Mouse (Mus musculus): ENCODE data around the gene Ssh1. TPM values are rescaled to one million over a fixed set of nuclear protein-coding genes. Genes with fewer than 3 reads are reported as not detected.
A peak's percentile ranks its signal among the peaks of the same experiment; 100 is the strongest.

Ssh1 gene
- polyA plus RNA-seq, 1 experiment = 12.1 TPM

DNA sequence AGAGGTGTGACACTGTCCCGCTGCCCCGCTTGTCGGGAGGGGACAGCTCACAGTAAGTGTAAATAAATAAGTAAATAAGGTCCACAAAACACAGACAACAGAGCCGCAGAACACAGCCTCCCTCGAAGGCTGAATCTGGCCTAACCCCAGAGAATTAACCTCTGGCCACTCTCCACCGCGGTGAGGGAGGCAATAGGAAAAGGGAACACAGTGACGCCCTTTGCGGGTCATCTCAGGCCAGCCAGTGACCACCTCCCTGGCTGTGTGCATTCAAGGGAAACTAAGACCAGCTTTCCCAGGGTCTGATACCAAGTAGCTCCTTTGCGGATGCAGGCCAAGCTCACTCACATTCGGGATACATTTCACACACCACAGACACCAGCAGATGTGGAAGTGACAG, 25.3 kb downstream of the Ssh1 start:
- DNase-seq (ENCODE audit: extremely low spot score in 1 of 2, low spot score in 1 of 2) = no peak

DNA sequence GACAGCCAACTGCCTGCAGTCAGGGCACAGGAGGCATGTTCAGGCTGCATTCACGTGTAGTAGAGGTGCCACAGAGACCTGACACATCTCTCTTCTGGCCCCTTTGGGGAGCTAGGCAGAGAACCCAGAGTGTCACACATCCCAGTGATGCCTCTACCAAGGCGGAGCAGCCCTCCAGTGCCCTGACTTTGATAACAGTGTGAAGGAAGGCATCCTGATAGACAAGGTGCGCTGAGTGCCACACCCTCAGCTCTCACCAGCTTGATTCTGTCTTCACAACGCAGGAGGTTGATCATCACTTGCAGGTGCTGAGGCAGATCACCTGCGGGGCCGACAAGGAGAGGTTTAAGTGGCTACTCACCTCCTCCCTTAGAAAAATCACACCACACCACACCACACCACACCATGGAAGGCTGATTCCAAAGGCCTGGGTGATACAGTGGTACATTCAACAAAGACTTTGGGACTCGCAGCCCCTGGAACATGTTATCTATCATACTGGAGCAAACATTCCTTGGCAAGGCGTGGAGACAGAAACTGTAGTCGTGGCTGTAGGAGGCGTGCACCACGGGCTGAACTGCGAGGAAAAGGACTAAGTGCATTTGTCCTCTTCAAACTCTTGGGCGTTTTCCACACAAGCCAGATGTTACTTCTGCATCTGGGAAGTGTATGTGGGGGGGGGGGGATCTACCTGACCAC, 27.1 kb downstream of the Ssh1 start:
- DNase-seq (ENCODE audit: extremely low spot score in 1 of 2, low spot score in 1 of 2) = no peak

DNA sequence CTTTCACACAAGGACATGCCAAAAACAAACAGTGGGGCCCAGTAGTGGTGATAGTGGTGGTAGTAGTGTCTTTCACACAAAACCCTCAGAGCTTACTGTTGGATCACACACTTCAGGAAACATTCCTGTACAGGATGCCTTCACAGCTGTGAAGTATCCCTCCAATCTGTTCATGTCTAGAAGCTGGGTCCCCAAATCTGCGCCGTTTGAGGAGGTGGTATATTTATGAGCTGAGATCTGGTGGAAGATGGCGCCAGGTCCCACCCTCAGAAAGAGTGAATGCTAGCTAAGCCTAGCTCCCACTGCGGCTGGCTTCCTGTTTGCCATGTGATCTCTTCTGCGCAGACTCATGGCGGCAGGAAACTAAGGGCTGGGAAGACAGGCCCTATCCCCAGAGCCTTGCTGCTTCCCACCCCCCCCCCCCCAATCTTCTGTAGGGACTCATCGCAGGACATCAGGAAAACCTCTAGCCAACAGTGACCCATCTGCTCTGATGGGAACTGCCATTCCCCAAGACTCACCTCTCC, 28.0 kb downstream of the Ssh1 start:
- DNase-seq (ENCODE audit: extremely low spot score in 1 of 2, low spot score in 1 of 2) = no peak

DNA sequence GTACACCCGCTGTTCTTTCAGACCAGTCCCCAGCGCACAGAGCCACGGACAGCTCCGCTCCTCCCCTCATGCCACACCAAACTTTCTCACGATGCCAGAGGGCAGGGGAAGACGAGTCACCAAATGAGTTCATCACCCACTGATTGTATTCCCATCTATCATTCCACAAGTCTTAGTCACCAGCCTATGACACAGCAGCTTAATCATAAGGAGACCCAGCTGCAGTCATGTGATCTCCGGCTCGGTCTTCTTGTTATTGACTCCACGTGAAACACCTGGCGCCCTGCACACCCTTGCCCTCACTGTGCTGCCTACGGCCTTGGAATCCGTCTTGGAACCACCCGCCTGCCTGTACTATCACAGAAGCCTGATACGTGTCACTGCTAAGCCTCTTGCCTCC, 28.7 kb downstream of the Ssh1 start:
- DNase-seq (ENCODE audit: extremely low spot score in 1 of 2, low spot score in 1 of 2) = no peak

DNA sequence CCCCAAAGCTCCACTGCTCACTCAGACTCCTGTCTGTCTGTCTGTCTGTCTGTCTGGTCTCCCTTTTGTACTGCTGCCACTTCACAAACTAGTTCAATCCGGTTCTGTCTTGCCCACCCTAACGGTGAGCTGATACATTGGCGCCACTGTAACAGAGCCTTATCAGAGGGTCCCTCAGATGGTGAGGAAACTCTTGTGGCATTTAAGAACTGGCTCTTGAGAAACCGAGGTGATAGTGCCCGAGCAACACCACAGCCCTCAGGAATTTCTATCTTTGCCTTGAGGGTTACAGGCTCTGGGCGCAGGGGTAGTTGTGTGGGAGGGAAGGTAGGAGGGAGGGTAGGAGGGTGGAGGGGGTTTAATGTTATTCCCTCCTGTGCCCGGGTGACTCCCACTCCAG, 31.9 kb downstream of the Ssh1 start:
- no peak for DNase-seq (ENCODE audit: extremely low spot score in 1 of 2, low spot score in 1 of 2)

DNA sequence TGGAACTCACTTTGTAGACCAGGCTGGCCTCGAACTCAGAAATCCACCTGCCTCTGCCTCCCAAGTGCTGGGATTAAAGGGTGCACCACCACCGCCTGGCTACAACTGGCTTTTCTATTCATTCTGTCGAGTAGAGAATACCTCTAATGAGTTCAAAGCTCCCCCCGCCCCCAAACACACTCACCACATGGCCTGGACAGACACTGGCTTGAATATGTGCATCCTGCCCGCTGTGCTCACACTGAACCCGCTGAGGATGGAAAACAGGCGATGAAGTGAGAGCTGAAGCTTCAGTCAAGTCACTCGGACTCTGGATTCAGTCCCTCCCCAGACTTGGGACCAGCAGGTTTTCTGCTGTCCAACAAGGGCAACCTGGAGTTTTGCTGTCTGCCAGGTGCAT, 33.3 kb downstream of the Ssh1 start:
- no peak for DNase-seq (ENCODE audit: extremely low spot score in 1 of 2, low spot score in 1 of 2)

DNA sequence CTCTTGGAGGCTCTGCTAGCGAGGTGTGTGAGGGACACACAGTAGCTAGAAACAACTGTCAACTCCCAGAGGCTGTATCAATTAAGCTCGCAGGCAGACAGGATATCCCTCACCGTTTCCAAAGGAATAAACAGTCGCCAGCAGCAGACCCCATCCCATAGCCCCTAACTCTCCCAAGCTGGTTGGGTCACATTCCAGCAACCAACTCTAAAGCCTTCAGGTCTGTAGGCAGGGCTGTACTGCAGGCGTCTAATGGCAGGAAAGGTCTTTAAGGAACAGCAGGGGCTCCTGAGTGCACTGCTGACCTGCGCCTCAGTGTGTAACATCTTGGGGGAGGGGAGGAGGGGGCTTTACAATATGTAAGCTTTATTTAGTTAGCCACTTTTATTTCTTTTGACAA, 34.7 kb downstream of the Ssh1 start:
- no peak for DNase-seq (ENCODE audit: extremely low spot score in 1 of 2, low spot score in 1 of 2)

DNA sequence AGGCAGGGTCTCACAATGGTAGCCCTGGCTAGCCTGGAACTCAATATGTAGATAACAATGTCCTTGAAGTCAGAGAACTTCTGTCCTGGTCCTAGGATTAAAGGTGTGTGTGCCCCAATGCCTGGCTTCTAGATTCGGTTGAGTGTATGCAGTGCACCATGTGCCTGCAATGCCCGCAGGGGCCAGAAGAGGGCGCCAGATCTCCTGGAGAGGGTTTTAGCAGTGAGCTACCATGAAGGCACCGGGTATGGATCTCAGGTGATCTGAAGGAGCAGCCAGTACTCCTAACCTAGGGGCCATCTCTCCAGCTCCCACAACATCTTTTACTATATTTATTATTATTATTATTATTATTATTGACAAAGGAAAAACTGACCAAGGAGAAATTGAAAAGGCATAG, 37.2 kb downstream of the Ssh1 start:
- peak in 1 of 2 experiments; percentile 86 for DNase-seq (ENCODE audit: extremely low spot score in 1 of 2, low spot score in 1 of 2)

DNA sequence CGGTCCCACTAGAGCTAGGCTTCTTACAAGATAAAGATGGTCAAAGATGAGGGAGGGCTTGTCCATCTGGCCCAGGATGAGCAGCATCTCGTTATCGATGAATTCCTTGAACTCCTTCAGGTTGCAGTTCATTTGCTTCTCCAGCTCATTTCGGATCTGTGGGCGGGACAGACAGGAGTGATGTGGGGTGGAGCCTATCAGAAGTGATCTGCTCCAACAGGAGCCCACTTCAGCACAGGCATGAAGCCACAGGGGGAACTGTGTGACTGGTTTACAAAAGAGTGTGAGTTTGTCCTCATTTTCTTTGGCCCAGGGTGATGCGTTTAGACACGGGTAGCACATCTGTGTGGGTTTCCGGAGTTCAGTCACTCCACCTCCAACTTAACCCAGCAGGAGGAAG, 38.0 kb downstream of the Ssh1 start:
- DNase-seq (ENCODE audit: extremely low spot score in 1 of 2, low spot score in 1 of 2) = no peak

DNA sequence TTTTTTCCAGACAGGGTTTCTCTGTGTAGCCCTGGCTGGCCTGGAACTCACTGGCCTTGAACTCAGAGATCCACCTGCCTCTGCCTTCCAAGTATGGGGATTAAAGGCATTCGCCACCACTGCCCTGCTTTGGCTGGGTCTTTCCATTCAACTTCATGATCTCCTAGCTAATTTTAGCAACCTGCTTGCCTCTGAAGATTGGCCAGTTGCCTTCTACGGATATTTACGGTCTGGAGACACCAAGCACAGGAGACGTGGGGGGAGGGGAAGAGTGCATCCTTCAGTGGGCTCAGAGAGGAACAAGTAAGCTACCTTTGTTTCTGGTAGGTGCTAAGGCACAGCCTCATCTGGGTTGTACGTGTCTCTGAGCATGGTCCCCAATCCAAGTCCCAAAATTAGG, 38.4 kb downstream of the Ssh1 start:
- DNase-seq (ENCODE audit: extremely low spot score in 1 of 2, low spot score in 1 of 2) = no peak

DNA sequence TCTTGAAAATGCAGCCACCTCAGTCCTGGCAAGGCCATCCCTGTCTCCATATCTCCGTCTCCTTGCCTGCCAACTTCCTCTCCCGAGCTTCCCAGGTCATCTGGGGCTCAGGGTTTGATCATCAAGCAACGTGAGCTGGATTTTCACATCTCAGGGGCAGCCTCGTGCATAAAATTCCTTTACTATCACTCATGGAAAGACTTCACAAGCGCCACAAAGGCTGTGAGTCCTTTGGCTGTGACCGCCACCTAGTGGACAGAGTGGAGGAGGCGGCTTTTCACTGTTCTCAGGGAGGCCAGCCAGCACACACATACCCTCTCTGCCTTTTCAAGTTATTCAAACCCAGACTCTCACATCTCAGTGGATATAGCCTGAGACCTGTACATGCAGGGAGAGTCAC, 39.3 kb downstream of the Ssh1 start:
- peak; percentile 52 to 93 for DNase-seq (ENCODE audit: extremely low spot score in 1 of 2, low spot score in 1 of 2)

DNA sequence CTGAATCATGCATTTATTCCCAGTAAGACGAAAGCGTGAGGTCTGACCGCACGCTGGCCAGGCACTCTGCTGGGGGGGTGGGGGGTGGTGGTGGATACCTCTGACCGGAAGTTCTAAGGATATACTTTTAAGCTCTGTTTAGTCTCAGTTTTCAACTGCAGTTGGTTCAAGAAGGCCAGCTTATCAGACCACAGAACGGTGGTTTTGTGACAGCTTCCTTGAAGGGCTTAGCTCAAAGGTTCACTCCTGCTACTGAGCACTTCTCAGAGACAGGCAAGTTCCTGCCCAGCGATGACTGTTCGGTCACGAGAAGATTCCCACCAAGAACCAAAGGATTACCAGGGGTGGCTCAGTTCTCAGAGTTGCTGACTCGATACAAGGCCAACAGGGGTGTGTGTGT, 41.2 kb downstream of the Ssh1 start:
- no peak for DNase-seq (ENCODE audit: extremely low spot score in 1 of 2, low spot score in 1 of 2)

DNA sequence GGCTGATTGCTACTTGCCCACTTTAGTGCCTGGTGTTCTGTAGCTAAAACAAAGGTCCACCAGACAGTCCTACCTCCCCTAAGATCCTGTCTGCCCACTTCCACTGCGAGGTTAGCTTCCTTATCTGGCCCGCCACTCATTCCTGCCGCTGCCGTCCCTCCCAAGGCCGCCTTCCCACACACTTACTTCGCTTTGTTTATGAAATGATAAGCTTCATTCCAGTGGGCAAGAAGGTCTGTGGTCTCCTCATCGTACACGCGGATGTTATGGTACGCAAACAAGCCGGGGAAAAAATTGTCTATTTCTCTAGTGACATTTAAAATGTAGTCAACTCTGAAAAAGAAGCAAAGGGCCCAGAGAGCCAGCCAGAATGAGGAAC, 42.0 kb downstream of the Ssh1 start:
- DNase-seq (ENCODE audit: extremely low spot score in 1 of 2, low spot score in 1 of 2) = no peak

DNA sequence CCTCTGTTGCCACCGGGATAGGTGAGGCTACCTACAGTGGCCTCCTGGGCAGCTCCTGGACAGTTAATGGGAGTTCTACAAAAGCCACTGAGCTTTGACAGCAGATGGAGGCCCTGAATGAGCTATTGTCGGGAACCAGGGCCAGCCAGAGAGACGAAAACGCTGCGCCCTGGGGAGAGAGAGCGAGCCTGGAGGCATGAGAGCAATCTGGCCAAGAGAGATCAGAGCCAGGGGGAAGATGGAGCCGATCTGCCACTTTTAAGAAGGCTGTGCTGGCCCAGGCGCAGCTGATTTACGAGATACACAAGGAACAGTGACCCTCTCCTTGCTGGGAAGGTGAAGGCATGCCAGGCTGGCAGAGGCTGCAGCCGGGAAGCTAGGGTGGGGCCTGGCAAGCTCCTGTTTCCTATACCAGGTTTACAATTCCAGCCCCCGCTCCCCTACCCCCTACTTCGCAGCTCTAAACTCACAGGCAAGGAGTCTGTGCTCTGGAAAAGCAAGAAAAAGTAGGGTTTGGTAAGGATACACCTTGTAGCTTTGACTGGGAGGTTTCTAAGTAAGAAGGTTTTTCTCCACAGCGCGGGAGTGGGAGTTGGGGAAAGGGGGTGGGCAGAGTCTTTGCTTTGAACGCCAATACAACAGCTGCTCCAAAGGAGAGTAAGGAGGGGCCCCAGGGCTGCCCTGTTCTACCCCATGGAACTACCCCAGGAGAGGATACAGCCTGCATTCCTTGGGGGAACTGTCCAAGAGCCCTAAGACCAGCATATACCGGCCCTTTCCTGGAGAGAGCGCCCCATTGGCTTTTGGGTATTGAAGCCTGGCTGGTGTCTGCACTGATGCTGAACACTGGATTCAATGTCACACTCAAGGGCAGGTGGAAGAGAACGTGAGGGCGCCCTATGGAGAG, 42.7 kb downstream of the Ssh1 start:
- no peak for DNase-seq (ENCODE audit: extremely low spot score in 1 of 2, low spot score in 1 of 2)

DNA sequence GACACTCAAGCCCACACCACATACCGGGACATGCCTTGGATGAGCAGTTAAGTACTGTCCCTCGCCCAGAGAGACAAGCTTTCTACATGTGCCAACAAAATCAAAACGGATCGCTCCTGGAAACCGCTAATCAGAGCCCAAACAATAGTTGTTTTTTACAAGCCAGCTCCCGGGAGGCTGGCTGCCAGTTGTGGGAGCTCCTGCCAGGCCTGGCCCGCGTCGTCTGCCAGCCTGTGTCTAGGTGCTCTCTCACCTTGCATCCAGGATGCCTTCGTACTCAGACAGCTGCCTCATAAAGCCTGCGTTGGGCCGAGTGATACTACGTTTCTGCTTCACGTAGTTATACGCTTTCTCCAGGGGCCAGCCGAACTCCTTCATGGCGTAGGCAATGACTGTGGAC, 43.6 kb downstream of the Ssh1 start:
- DNase-seq (ENCODE audit: extremely low spot score in 1 of 2, low spot score in 1 of 2) = no peak

DNA sequence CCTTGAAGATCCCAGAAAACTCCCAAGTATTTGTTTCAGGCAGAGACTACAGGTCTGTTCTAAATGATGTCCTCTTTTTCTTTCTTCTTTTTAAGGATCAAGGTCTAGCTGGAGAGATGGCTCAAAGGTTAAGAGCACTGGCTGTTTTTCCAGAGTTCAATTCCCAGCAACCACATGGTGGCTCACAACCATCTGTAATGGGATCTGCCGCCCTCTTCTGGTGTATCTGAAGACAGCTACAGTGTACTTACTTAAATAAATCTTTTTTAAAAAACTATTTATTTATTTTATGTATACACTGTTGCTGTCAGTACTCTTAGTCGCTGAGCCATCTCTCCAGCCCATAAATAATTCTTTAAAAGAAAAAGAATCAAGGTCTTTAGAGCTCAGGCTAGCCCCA, 46.4 kb downstream of the Ssh1 start:
- DNase-seq (ENCODE audit: extremely low spot score in 1 of 2, low spot score in 1 of 2) = no peak

DNA sequence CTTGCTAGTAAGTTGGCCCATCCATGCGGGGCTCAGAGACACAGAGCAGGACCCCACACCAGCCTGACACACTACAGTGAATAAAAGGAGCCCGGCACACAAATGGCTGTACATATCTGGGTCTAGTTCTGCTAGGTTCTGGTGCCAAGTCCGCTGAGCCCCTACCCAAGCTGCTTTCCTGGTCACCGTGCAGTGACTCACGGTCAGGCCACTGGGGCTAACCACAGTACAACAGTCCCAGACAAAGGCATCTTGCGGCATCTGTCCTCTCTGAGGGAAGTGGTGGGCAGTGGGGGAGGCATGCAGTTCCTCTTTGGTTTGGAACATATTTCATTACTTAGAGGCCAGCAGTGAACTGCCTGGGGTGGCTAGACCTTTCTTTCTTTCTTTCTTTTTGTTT, 48.6 kb downstream of the Ssh1 start:
- no peak for DNase-seq (ENCODE audit: extremely low spot score in 1 of 2, low spot score in 1 of 2)

DNA sequence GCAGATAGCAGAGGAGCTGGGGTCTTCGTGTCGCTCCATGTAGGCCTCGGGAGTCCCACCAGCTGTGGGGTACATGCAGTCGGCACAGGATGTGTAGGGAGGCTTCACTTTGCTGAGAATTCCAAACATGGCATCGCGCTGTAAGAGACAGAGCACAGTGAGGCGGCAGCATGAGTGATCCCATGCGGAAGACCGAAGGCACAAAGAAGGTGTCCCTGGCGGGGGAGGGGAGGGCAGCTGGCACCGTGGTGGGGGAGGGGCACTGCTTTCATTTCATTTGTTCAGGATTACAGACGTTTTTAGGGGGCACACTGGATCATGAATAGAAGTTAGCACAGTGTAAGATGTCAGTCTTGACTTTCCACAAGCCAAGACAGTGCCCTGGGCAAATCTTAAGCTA, 50.4 kb downstream of the Ssh1 start:
- no peak for DNase-seq (ENCODE audit: extremely low spot score in 1 of 2, low spot score in 1 of 2)

DNA sequence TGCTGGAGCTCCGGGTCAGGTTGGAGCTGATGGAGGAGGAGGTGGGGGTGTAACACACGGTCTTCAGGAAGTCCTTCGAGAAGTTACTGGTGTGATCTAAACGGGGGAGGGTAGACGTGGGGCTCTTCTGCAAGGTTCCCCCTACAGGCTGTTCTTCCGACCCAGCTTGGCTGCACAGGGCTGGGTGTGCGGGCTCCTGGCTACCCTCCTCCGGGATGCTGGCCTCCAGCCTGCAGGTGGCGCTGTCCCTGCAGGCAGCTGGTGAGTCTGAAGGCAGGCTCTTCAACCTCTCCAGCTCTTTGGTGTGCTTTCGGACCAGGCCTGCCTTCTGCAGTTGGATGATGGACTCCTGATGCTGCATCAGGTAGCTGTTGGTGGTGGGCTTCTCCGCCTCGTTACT, 51.1 kb downstream of the Ssh1 start:
- DNase-seq (ENCODE audit: extremely low spot score in 1 of 2, low spot score in 1 of 2) = no peak

DNA sequence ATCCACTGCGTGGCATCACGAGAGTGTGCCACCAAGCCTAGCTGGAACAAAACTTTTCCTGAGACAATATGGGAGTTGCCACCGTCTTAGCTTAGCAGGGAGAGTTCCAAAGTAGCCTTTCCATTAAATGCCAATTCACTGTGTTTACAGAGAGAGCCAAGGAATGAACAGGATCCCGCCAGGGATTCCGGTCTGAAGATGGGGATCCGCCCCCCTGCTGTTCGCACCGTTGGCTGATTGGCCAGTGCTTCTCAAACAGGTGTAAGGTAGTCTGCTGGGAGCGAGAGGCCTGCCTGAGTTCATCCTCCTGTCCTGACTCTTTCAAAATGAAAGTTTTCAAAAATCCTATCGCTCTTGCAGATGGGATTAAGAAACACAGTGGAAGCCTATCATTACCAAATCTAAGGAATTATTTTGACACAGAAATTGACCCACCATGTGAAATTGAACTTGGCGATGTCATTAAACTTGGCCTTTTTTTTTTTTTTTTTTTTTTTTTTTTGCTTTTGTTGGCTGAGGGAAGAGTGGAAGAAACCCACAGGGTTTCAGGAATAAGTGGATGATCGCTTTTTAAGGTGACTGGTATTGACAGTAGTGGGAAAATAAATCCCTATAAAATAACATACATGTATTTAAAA, 54.3 kb downstream of the Ssh1 start:
- DNase-seq (ENCODE audit: extremely low spot score in 1 of 2, low spot score in 1 of 2) = no peak

DNA sequence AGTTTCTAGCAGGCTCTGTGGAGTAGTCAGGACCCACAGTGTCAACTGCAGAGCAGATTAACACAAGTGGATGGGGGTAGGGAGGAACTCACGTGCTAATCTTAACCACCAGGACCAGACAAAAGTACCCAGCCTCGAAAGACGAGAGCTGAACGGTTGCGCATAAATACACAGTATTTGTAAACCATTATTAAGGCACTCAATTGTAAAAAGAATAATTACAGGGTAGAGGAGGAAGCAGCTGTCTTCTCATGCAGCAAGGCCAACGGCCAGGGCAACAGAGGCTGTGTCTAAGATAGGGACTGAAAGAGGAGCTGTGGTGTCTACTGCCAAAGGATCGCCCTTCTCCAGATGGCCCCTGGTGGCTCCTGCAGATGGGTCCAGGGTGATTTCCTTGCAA, 56.0 kb downstream of the Ssh1 start:
- no peak for DNase-seq (ENCODE audit: extremely low spot score in 1 of 2, low spot score in 1 of 2)

DNA sequence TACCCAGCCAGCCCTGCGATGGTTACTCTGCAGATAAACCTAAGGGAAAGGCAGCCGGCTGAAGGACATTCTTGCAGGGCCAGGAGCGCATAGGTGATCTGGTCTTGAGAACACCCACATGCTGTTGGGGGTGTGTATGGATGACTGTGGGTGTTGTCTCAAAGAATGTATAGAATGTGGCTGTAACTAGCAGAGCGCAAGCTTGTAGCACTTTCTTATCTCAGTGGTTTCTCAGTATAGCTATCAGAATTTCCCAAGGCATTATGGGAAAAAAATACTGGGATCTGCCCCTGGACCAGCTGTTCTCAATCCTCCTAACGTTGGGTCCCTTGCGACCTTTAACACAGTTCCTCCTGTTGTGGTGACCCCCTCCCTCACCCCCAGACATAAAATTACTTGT, 59.8 kb downstream of the Ssh1 start:
- DNase-seq (ENCODE audit: extremely low spot score in 1 of 2, low spot score in 1 of 2) = no peak
